Mouse (Mus musculus) megakaryocyte, embryonic 14.5 days (primary cell): Measurements from ENCODE around the gene Rnf121. TPM values are rescaled to one million over a fixed set of nuclear protein-coding genes. Genes with fewer than 3 reads are reported as not detected.

Experiments
- H3K27me3 ChIP-seq: replicated peaks from 2 replicates; pipeline ENCODE3; 2012; ENCODE audit warnings: inconsistent platforms
- H3K36me3 ChIP-seq: replicated peaks from 2 replicates; pipeline ENCODE3; 2012; ENCODE audit warnings: low read length, inconsistent platforms, mixed read lengths
- H3K4me1 ChIP-seq: 2 replicates; pipeline ENCODE4 v1.6.1; 2012; ENCODE audit warnings: inconsistent platforms
- H3K4me3 ChIP-seq: replicated peaks from 2 replicates; pipeline ENCODE3; 2012; ENCODE audit warnings: moderate library complexity, mild to moderate bottlenecking, inconsistent platforms
- H3K9me3 ChIP-seq: 2 replicates; pipeline ENCODE4 v1.6.1; 2012; ENCODE audit warnings: inconsistent platforms
- FLI1 ChIP-seq: IDR thresholded peaks from 2 replicates; pipeline ENCODE4 v1.6.1; 2012; ENCODE audit warnings: low read length, inconsistent platforms, mixed read lengths
- GATA1 ChIP-seq: IDR thresholded peaks from 3 replicates; pipeline ENCODE4 v1.6.1; 2012; ENCODE audit warnings: mixed read lengths, low read length, inconsistent platforms, borderline replicate concordance
- polyA plus RNA-seq: library from polyadenylated mRNA; stranded (reverse); fragments of >175 nt; gene quantifications from 2 replicates; pipeline ENCODE4 v1.2.3, GENCODE M21; 2012; ENCODE audit warnings: low replicate concordance; ENCODE audit not compliant: insufficient read depth

Rnf121 gene
- 2.8 TPM in 1 of 2 replicates, not detected in the other for polyA plus RNA-seq

- H3K36me3 ChIP-seq = peaks cover 9% of the 10 kb centered on the region
- H3K4me1 ChIP-seq = peaks cover 33% of the 10 kb centered on the region
- peak within 1 kb of the TSS; percentile 95 for H3K4me3 ChIP-seq
- TF ChIP-seq FLI1 (0 out of 2 replicates have a peak, but pooled peaks have one; percentile 33), GATA1 (no peak)
- H3K27me3 ChIP-seq = no peaks in the 10 kb centered on the region
- no peaks in the 10 kb centered on the region for H3K9me3 ChIP-seq
These were observed at the start of gene Rnf121, which contains the start of the genes Xndc1 and Xntrpc for GRCm38 (mm10) chr7:102065046-102065891. Gene Rnf121 (minus strand): TSS chr7:102065469. Gene Xndc1 (plus strand): TSS chr7:102065511. Gene Xntrpc (plus strand): TSS chr7:102065713.

DNA sequence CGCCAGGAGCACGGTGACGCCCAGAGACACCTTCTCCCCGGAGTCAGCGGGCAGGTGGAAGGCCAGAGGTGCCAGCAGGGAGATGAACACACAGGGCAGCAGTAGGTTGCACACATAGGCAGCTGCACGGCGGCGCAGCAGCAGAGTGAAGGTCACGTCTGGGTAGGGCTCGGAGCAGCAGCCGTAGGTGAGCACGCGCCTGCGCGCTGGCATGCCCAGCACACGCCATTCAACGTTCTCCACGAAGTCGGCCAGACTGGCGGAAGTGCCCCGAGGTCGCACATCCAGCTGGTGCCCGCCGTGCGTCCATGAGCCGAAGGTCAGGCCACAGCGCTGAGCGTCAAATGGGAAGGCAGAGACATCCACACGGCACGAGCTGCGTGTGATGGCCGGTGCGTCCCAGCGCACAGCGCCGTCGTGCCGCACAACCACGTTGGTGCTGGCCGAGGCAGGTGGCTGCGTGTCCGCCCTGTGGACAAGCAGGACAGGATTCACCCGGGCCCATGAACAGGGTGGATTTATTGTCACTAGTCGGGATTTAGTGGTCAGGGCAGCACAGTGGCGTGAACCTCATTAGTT, 48.0 kb upstream of the Rnf121 start:
- TF ChIP-seq GATA1 = no peak
- TF ChIP-seq FLI1 = no peak
- Histone ChIP-seq H3K4me1 (peaks cover 46% of the 10 kb centered on the region), H3K27me3 (peaks cover 47% of the 10 kb centered on the region), H3K9me3 (no peaks in the 10 kb centered on the region), H3K4me3 (peak overlapping the region; percentile 51), H3K36me3 (peaks cover 3% of the 10 kb centered on the region)

DNA sequence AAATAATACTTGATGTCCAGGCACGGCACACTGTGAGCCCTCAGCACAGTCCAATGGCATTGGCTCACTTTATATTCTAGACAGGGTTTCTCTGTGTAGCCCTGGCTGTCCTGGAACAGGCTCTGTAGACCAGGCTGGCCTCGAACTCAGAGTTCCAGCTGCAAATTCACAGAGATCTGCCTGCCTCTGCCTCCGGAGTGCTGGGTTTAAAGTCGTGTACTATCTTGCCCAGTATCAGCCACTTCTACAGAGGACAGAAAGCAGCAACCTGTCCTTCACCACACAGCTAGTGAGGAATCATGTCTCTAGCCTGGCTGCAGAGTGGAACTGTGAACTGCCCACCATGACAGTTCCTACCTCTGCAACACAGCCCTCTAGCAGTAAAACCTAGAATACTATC, 44.5 kb upstream of the Rnf121 start:
- Histone ChIP-seq H3K4me1 (peaks cover 48% of the 10 kb centered on the region), H3K9me3 (no peaks in the 10 kb centered on the region), H3K4me3 (no peak overlapping the region), H3K36me3 (no peaks in the 10 kb centered on the region), H3K27me3 (peaks cover 65% of the 10 kb centered on the region)
- no peak for TF ChIP-seq FLI1
- no peak for TF ChIP-seq GATA1

GRCm38 (mm10) chr7:102109171-102109570, 43.9 kb upstream of the Rnf121 start, which contains the start of gene Art5:
Gene Art5 (minus strand): TSS chr7:102109489.
- no peak within 1 kb of the TSS for H3K4me3 ChIP-seq
- H3K27me3 ChIP-seq = peaks cover 70% of the 10 kb centered on the region

GRCm38 (mm10) chr7:102108206-102108605, 42.9 kb upstream of the Rnf121 start:
- TF ChIP-seq GATA1 (no peak), FLI1 (no peak)
- no peak overlapping the region for H3K4me3 ChIP-seq
- H3K4me1 ChIP-seq = peaks cover 41% of the 10 kb centered on the region
- H3K9me3 ChIP-seq = no peaks in the 10 kb centered on the region
- no peaks in the 10 kb centered on the region for H3K36me3 ChIP-seq
- peaks cover 68% of the 10 kb centered on the region for H3K27me3 ChIP-seq

More at GRCm38 (mm10) chr7:102109171-102109570, 43.9 kb upstream of the Rnf121 start, which contains the start of gene Art5:
- H3K9me3 ChIP-seq = no peaks in the 10 kb centered on the region
- TF ChIP-seq GATA1 = no peak
- no peak for TF ChIP-seq FLI1
- no peaks in the 10 kb centered on the region for H3K36me3 ChIP-seq
- peaks cover 47% of the 10 kb centered on the region for H3K4me1 ChIP-seq

DNA sequence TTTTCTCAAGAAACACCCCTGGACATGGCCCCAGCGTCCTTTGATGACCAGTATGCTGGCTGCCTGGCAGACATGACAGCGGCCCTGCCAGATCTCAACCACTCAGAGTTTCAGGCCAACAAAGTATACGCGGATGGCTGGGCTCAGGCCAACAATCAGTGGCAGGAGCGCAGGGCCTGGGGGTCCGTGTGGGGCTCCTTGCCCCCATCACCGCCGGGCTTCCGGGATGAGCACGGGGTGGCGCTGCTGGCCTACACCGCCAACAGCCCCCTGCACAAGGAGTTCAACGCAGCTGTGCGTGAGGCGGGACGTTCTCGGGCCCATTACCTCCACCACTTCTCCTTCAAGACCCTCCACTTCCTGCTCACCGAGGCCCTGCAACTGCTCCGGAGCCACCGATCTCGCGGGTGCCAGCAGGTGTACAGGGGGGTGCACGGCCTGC, 41.5 kb upstream of the Rnf121 start:
- Histone ChIP-seq H3K4me1 (peaks cover 37% of the 10 kb centered on the region), H3K9me3 (no peaks in the 10 kb centered on the region), H3K36me3 (no peaks in the 10 kb centered on the region), H3K4me3 (no peak overlapping the region), H3K27me3 (peaks cover 69% of the 10 kb centered on the region)
- no peak for TF ChIP-seq GATA1
- TF ChIP-seq FLI1 = no peak

DNA sequence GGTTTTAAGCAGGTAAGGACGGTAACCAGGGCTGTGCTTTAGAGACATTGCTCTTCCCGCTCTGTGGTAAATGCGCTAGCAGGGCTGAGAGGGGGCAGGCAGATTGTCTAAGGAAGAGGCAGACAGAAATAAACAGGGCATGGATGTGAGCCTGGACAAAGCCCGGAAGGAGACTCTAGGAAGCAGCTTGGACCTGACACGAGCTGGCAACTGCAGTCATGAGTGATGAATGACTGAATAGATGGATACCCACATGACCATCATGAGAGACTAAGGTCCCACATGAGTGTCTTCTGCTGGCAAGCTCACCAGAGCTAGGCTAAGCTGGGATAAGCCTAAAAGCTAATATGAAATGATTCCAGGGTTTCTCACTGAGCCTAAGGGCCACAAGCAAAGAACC, 38.9 kb upstream of the Rnf121 start:
- TF ChIP-seq GATA1 (no peak), FLI1 (no peak)
- no peaks in the 10 kb centered on the region for H3K9me3 ChIP-seq
- H3K27me3 ChIP-seq = peaks cover 74% of the 10 kb centered on the region
- no peak overlapping the region for H3K4me3 ChIP-seq
- no peaks in the 10 kb centered on the region for H3K36me3 ChIP-seq
- peaks cover 35% of the 10 kb centered on the region for H3K4me1 ChIP-seq

DNA sequence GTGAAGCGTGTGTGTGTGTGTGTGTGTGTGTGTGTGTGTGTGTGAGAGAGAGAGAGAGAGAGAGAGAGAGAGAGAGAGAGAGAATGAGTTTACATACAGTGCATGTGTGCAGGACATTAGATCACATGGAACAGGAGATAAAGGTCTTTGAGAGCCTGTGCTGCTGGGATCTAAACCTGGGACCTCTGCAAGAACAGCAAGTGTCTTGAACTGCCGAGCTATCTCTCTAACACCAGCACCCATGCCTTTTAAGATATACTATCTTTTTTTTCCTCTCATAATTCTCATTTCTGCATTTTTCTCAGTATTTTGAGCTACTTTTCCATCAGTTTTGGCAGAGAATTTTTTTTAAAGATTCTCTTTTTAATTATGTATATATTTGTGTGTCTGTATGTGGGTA, 38.3 kb upstream of the Rnf121 start:
- no peak for TF ChIP-seq GATA1
- no peak for TF ChIP-seq FLI1
- Histone ChIP-seq H3K27me3 (peaks cover 77% of the 10 kb centered on the region), H3K36me3 (no peaks in the 10 kb centered on the region), H3K4me1 (peaks cover 36% of the 10 kb centered on the region), H3K9me3 (no peaks in the 10 kb centered on the region), H3K4me3 (no peak overlapping the region)

DNA sequence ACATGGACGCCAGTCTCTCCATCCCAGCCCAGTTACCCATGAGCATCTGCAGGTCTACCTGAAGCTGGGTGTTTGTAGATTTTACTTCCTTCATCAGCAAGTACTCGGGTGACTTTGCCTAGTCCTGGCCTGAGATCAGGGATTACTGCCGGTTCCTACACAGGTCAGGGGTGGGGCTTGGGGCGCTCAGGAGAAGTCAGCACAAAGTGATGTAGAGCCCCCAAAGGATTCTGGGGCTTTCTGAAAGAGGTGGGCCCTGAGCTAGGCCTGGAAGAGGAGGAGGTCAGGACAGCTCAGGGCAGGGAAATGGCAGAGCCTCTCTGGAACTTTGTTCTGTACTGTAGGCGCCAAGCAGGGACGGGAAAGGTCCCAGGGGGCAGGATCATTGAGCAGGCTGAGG, 37.4 kb upstream of the Rnf121 start:
- no peaks in the 10 kb centered on the region for H3K36me3 ChIP-seq
- peaks cover 79% of the 10 kb centered on the region for H3K27me3 ChIP-seq
- peaks cover 30% of the 10 kb centered on the region for H3K4me1 ChIP-seq
- TF ChIP-seq FLI1 = no peak
- TF ChIP-seq GATA1 = no peak
- H3K9me3 ChIP-seq = no peaks in the 10 kb centered on the region
- H3K4me3 ChIP-seq = no peak overlapping the region

GRCm38 (mm10) chr7:102102241-102102640, 37.0 kb upstream of the Rnf121 start:
- Histone ChIP-seq H3K4me1 (peaks cover 30% of the 10 kb centered on the region), H3K36me3 (no peaks in the 10 kb centered on the region), H3K4me3 (no peak overlapping the region), H3K9me3 (no peaks in the 10 kb centered on the region), H3K27me3 (peaks cover 82% of the 10 kb centered on the region)
- TF ChIP-seq GATA1 = no peak
- no peak for TF ChIP-seq FLI1
